Mouse (Mus musculus): Measurements from ENCODE around the gene Il4i1. TPM values are rescaled to one million over a fixed set of nuclear protein-coding genes. Genes with fewer than 3 reads are reported as not detected.
A peak's percentile ranks its signal among the peaks of the same experiment; 100 is the strongest.

The Il4i1 gene
- polyA plus RNA-seq, 1 experiment from 2014 or later = 1.6 TPM

- Histone ChIP-seq H3K4me1 (peaks cover 60% of the 10 kb centered on the region), H3K4me2 (no peak overlapping the region)
- no peak for ATAC-seq (ENCODE audit: insufficient number of reproducible peaks, low FRiP score, low TSS enrichment, low read depth)
These were observed 44.6 kb downstream of the Il4i1 start for GRCm38 (mm10) chr7:44860576-44861428.

GRCm38 (mm10) chr7:44861429-44861816 lies 45.2 kb downstream of the Il4i1 start:
- Histone ChIP-seq H3K4me2 (no peak overlapping the region), H3K4me3 (no peak overlapping the region), H3K27ac (peak overlapping the region; percentile 68), H3K9ac (no peak overlapping the region), H3K36me3 (peaks cover 50% of the 10 kb centered on the region), H3K27me3 (no peaks in the 10 kb centered on the region), H3K4me1 (peaks cover 62% of the 10 kb centered on the region), H3K9me3 (no peaks in the 10 kb centered on the region)
- WGBS = 76% methylated on average over 14 of the region's 14 CpGs
- no peak for ATAC-seq (ENCODE audit: insufficient number of reproducible peaks, low FRiP score, low TSS enrichment, low read depth)

More at GRCm38 (mm10) chr7:44860576-44861428, 44.6 kb downstream of the Il4i1 start:
- H3K27me3 ChIP-seq = no peaks in the 10 kb centered on the region
- H3K9me3 ChIP-seq = no peaks in the 10 kb centered on the region
- H3K9ac ChIP-seq = no peak overlapping the region
- no peak overlapping the region for H3K4me3 ChIP-seq
- H3K36me3 ChIP-seq = peaks cover 45% of the 10 kb centered on the region
- 59% methylated on average over 22 of the region's 22 CpGs for WGBS
- peak overlapping the region; percentile 68 for H3K27ac ChIP-seq

GRCm38 (mm10) chr7:44862434-44862833 lies 46.2 kb downstream of the Il4i1 start:
- no peaks in the 10 kb centered on the region for H3K27me3 ChIP-seq
- no peak overlapping the region for H3K4me2 ChIP-seq
- H3K36me3 ChIP-seq = peaks cover 50% of the 10 kb centered on the region
- WGBS = 69% methylated on average over 8 of the region's 8 CpGs
- H3K4me1 ChIP-seq = peaks cover 69% of the 10 kb centered on the region
- H3K27ac ChIP-seq = no peak overlapping the region
- H3K9ac ChIP-seq = no peak overlapping the region
- H3K9me3 ChIP-seq = no peaks in the 10 kb centered on the region
- ATAC-seq (ENCODE audit: insufficient number of reproducible peaks, low FRiP score, low TSS enrichment, low read depth) = no peak
- no peak overlapping the region for H3K4me3 ChIP-seq

GRCm38 (mm10) chr7:44863210-44863609 lies 47.0 kb downstream of the Il4i1 start:
- Histone ChIP-seq H3K4me3 (no peak overlapping the region), H3K27me3 (no peaks in the 10 kb centered on the region), H3K4me2 (no peak overlapping the region), H3K9ac (no peak overlapping the region), H3K9me3 (no peaks in the 10 kb centered on the region), H3K4me1 (peaks cover 70% of the 10 kb centered on the region), H3K27ac (peak overlapping the region; percentile 39), H3K36me3 (peaks cover 50% of the 10 kb centered on the region)
- no peak for ATAC-seq (ENCODE audit: insufficient number of reproducible peaks, low FRiP score, low TSS enrichment, low read depth)
- 91% methylated on average over 14 of the region's 14 CpGs for WGBS

- Histone ChIP-seq H3K27me3 (no peaks in the 10 kb centered on the region), H3K4me3 (no peak overlapping the region), H3K9ac (no peak overlapping the region; the same call in 1 of the 2 replicates), H3K36me3 (peaks cover 50% of the 10 kb centered on the region), H3K27ac (0 out of 2 replicates have a peak overlapping the region, but pooled peaks have one; percentile 39), H3K4me2 (no peak overlapping the region), H3K9me3 (no peaks in the 10 kb centered on the region), H3K4me1 (peaks cover 69% of the 10 kb centered on the region)
- no peak for ATAC-seq (ENCODE audit: insufficient number of reproducible peaks, low FRiP score, low TSS enrichment, low read depth)
- 84% methylated on average over 11 of the region's 11 CpGs for WGBS
These were observed 47.9 kb downstream of the Il4i1 start for GRCm38 (mm10) chr7:44863982-44864494.

GRCm38 (mm10) chr7:44864595-44865542 lies 48.7 kb downstream of the Il4i1 start:
- Histone ChIP-seq H3K4me2 (no peak overlapping the region), H3K4me1 (peaks cover 67% of the 10 kb centered on the region), H3K27me3 (no peaks in the 10 kb centered on the region), H3K9ac (no peak overlapping the region), H3K36me3 (peaks cover 50% of the 10 kb centered on the region), H3K27ac (peak overlapping the region; percentile 74), H3K9me3 (no peaks in the 10 kb centered on the region), H3K4me3 (no peak overlapping the region)
- 75% methylated on average over 24 of the region's 24 CpGs for WGBS
- no peak for ATAC-seq (ENCODE audit: insufficient number of reproducible peaks, low FRiP score, low TSS enrichment, low read depth)

GRCm38 (mm10) chr7:44866276-44867009 lies 50.3 kb downstream of the Il4i1 start:
- WGBS = 40% methylated on average over 15 of the region's 15 CpGs
- peak overlapping the region; percentile 74 for H3K27ac ChIP-seq
- peak overlapping the region; percentile 26; the same call in 1 of the 2 replicates for H3K9ac ChIP-seq
- H3K4me2 ChIP-seq = peak overlapping the region; percentile 75
- peak overlapping the region; percentile 97 for H3K4me3 ChIP-seq
- peaks cover 49% of the 10 kb centered on the region for H3K36me3 ChIP-seq
- H3K4me1 ChIP-seq = peaks cover 65% of the 10 kb centered on the region
- no peaks in the 10 kb centered on the region for H3K9me3 ChIP-seq
- H3K27me3 ChIP-seq = no peaks in the 10 kb centered on the region
- ATAC-seq (ENCODE audit: insufficient number of reproducible peaks, low FRiP score, low TSS enrichment, low read depth) = no peak

- H3K27ac ChIP-seq = peak overlapping the region; percentile 74
These were observed 51.0 kb downstream of the Il4i1 start for GRCm38 (mm10) chr7:44867010-44867702.

GRCm38 (mm10) chr7:44867802-44868201 lies 51.6 kb downstream of the Il4i1 start:
- H3K4me3 ChIP-seq = peak overlapping the region; percentile 97
- peak overlapping the region; percentile 100 for H3K27ac ChIP-seq
- peaks cover 60% of the 10 kb centered on the region for H3K4me1 ChIP-seq
- no peaks in the 10 kb centered on the region for H3K27me3 ChIP-seq
- peaks cover 36% of the 10 kb centered on the region for H3K36me3 ChIP-seq
- no peak for ATAC-seq (ENCODE audit: insufficient number of reproducible peaks, low FRiP score, low TSS enrichment, low read depth)
- H3K9ac ChIP-seq = peak overlapping the region; percentile 100; the same call in 1 of the 2 replicates
- H3K4me2 ChIP-seq = peak overlapping the region; percentile 75
- H3K9me3 ChIP-seq = no peaks in the 10 kb centered on the region
- WGBS = 42% methylated on average over 9 of the region's 9 CpGs

More at GRCm38 (mm10) chr7:44867010-44867702, 51.0 kb downstream of the Il4i1 start:
- Histone ChIP-seq H3K36me3 (peaks cover 42% of the 10 kb centered on the region), H3K4me2 (peak overlapping the region; percentile 75), H3K4me1 (peaks cover 63% of the 10 kb centered on the region), H3K27me3 (no peaks in the 10 kb centered on the region), H3K4me3 (peak overlapping the region; percentile 97), H3K9ac (peak overlapping the region; percentile 100; the same call in 1 of the 2 replicates), H3K9me3 (no peaks in the 10 kb centered on the region)
- no peak for ATAC-seq (ENCODE audit: insufficient number of reproducible peaks, low FRiP score, low TSS enrichment, low read depth)
- 57% methylated on average over 18 of the region's 19 CpGs for WGBS

GRCm38 (mm10) chr7:44868465-44868864 lies 52.3 kb downstream of the Il4i1 start:
- peaks cover 60% of the 10 kb centered on the region for H3K4me1 ChIP-seq
- no peaks in the 10 kb centered on the region for H3K9me3 ChIP-seq
- ATAC-seq (ENCODE audit: insufficient number of reproducible peaks, low FRiP score, low TSS enrichment, low read depth) = no peak
- H3K27ac ChIP-seq = peak overlapping the region; percentile 100
- H3K4me2 ChIP-seq = peak overlapping the region; percentile 75
- WGBS = 6% methylated on average over 16 of the region's 16 CpGs
- no peaks in the 10 kb centered on the region for H3K27me3 ChIP-seq
- peak overlapping the region; percentile 97 for H3K4me3 ChIP-seq
- peak overlapping the region; percentile 100 for H3K9ac ChIP-seq
- H3K36me3 ChIP-seq = peaks cover 29% of the 10 kb centered on the region
